9 mouse cellular contexts compared by ENCODE assay signal in the genomic region with DNA sequence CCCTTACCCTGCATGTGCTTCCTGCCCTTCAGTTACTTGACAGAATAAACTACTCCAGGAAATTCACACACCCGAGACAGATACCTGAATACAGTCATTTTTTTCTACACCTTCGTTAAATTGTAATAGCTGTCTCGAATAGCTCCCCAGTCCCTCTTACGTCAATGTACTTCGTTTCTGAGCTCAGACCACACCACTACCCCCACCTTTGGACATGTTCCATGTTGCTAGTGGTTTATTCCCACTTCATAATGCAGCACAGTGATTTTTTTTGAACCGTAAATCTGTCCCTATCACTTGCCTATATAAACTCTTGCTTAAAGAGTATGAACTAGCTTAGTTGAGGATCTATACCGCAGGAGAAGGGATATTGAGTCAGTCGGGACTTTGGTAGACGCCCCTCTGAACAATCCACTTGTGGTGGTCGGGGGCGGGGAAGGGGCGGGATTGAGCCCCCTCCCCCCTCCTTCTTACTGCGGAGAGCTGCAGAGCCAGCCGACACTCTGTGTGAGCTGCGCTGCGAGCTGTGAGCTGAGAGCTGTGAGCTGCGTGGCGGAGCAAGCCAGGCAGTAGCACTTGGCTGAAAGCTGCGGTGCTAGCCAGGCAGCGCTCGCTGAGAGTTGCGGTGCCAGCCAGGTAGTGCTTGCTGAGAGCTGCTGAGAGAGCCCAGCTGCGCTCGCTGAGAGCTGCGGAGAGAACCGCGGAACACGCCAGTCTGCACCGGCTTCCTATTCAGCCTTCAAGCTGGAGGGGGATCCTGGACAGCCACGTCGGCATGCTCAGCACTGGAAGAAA. TPM values are rescaled to one million over a fixed set of nuclear protein-coding genes. Genes with fewer than 3 reads are reported as not detected.
DNase-seq lines count a peak whose midpoint lies in the region; ATAC-seq and TF ChIP-seq lines count a peak whose summit lies in the region.
"Had no signal": no experiment of that assay in that cellular context is flagged by ENCODE, and none has a peak within 500 bp of the region (broad histone marks: within the 10 kb centered on the region; RNA-seq: fewer than 3 reads in every experiment).

A gene (plus strand): TSS at position 501 of the 795 bp plus-strand sequence.

- no peak for TF ChIP-seq POLR2A in cerebellum, adult 2 months (IDR thresholded peaks at IDR 0.05; ENCODE audit: borderline replicate concordance, insufficient read depth, low read length)

- intact Hi-C loops in left cerebral cortex, postnatal 10 days (cut with DNase I) = no loop called here

- H3K36me3 ChIP-seq in forebrain, postnatal 0 days (ENCODE audit: insufficient read depth) = no peaks in the 10 kb centered on the region
- H3K36me3 ChIP-seq in liver, embryonic 16.5 days (ENCODE audit: control insufficient read depth, insufficient read depth) = no peaks in the 10 kb centered on the region
- H3K36me3 ChIP-seq in stomach, embryonic 15.5 days = no peaks in the 10 kb centered on the region

- peak within 1 kb of the TSS; percentile 49 for H3K4me2 ChIP-seq in forebrain, postnatal 0 days (ENCODE audit: low read depth)
- H3K4me2 ChIP-seq in liver, embryonic 16.5 days (ENCODE audit: low read depth, low read length) = 0 out of 2 replicates have a peak within 1 kb of the TSS, but pooled peaks have one; percentile 3
- peak within 1 kb of the TSS; percentile 60 for H3K4me2 ChIP-seq in stomach, embryonic 15.5 days

- no peaks in the 10 kb centered on the region for H3K27me3 ChIP-seq in forebrain, postnatal 0 days (ENCODE audit: insufficient read depth, low read length)
- 0 out of 2 replicates have a peak, but pooled peaks cover 3% of the 10 kb centered on the region for H3K27me3 ChIP-seq in liver, embryonic 16.5 days (ENCODE audit: control insufficient read depth, insufficient read depth, low read depth, low read length)
- no peaks in the 10 kb centered on the region for H3K27me3 ChIP-seq in stomach, embryonic 15.5 days (replicated peaks)
- no peaks in the 10 kb centered on the region for H3K27me3 ChIP-seq in cerebellum, adult 2 months (ENCODE audit: control insufficient read depth, insufficient read depth, low read length)

- H3K9me3 ChIP-seq in forebrain, postnatal 0 days (ENCODE audit: low read length) = no peaks in the 10 kb centered on the region
- H3K9me3 ChIP-seq in liver, embryonic 16.5 days (replicated peaks; ENCODE audit: control insufficient read depth, low read length) = no peaks in the 10 kb centered on the region
- no peaks in the 10 kb centered on the region for H3K9me3 ChIP-seq in stomach, embryonic 15.5 days

- TF ChIP-seq CTCF in forebrain, postnatal 0 days (IDR thresholded peaks at IDR 0.05; ENCODE audit: low read depth) = no peak
- no peak for TF ChIP-seq CTCF in cerebellum, adult 2 months (IDR thresholded peaks at IDR 0.05; ENCODE audit: borderline replicate concordance, insufficient read depth, low read depth, low read length)

- no peaks in the 10 kb centered on the region for H3K4me1 ChIP-seq in brown adipose tissue, adult 24 weeks (ENCODE audit: control insufficient read depth, insufficient read depth, insufficient read length, low read length)
- no peaks in the 10 kb centered on the region for H3K4me1 ChIP-seq in forebrain, postnatal 0 days (ENCODE audit: insufficient read depth)
- no peaks in the 10 kb centered on the region for H3K4me1 ChIP-seq in liver, embryonic 16.5 days (ENCODE audit: control insufficient read depth, low read depth, low read length)
- no peaks in the 10 kb centered on the region for H3K4me1 ChIP-seq in stomach, embryonic 15.5 days
- H3K4me1 ChIP-seq in cerebellum, adult 2 months (ENCODE audit: control insufficient read depth, insufficient read depth, low read length) = no peaks in the 10 kb centered on the region

- DNase-seq in left cerebral cortex, postnatal 10 days (ENCODE audit: extremely low spot score in 1 of 2, low spot score in 2 of 2) = peak; percentile 22 to 49
- no peak for DNase-seq in left cerebral cortex, adult 9 months (ENCODE audit: low spot score in 2 of 2)
- DNase-seq in forebrain, postnatal 0 days = peak; percentile 87
- no peak for DNase-seq in urinary bladder, postnatal 36 days (ENCODE audit: low spot score in 2 of 2)
- DNase-seq in cerebellum, adult 2 months = no peak

- peak within 1 kb of the TSS; percentile 57 for H3K9ac ChIP-seq in forebrain, postnatal 0 days
- H3K9ac ChIP-seq in liver, embryonic 16.5 days (ENCODE audit: low read depth, low read length) = no peak within 1 kb of the TSS
- 0 out of 2 replicates have a peak within 1 kb of the TSS, but pooled peaks have one; percentile 37 for H3K9ac ChIP-seq in stomach, embryonic 15.5 days

- H3K4me3 ChIP-seq in brown adipose tissue, adult 24 weeks (ENCODE audit: insufficient read depth, low read depth, low read length) = peak within 1 kb of the TSS; percentile 46
- H3K4me3 ChIP-seq in forebrain, postnatal 0 days (ENCODE audit: low read depth, low read length) = peak within 1 kb of the TSS; percentile 38
- peak within 1 kb of the TSS; percentile 15; the same call in 1 of the 2 replicates for H3K4me3 ChIP-seq in liver, embryonic 16.5 days (ENCODE audit: low read depth, low read length)
- H3K4me3 ChIP-seq in stomach, embryonic 15.5 days (replicated peaks) = peak within 1 kb of the TSS; percentile 50
- no peak within 1 kb of the TSS for H3K4me3 ChIP-seq in cerebellum, adult 2 months (replicated peaks; ENCODE audit: insufficient read depth, low read depth, low read length)

- no peak within 1 kb of the TSS for H3K27ac ChIP-seq in brown adipose tissue, adult 24 weeks (replicated peaks; ENCODE audit: low read depth, low read length)
- peak within 1 kb of the TSS; percentile 54 for H3K27ac ChIP-seq in forebrain, postnatal 0 days (ENCODE audit: low read depth, low read length)
- no peak within 1 kb of the TSS for H3K27ac ChIP-seq in liver, embryonic 16.5 days (ENCODE audit: low read length)
- no peak within 1 kb of the TSS for H3K27ac ChIP-seq in stomach, embryonic 15.5 days
- no peak within 1 kb of the TSS for H3K27ac ChIP-seq in cerebellum, adult 2 months (ENCODE audit: insufficient read depth, low read length)

- WGBS in forebrain, postnatal 0 days = 27% methylated on average over 31 of the region's 31 CpGs
- 20% methylated on average over 31 of the region's 31 CpGs for WGBS in liver, embryonic 16.5 days (ENCODE audit: insufficient replicate concordance)
- WGBS in stomach, embryonic 15.5 days = 19% methylated on average over 31 of the region's 31 CpGs
- 24% methylated on average over 31 of the region's 31 CpGs for WGBS in cerebellum, adult 2 months

- peak; percentile 98 for ATAC-seq in forebrain, postnatal 0 days
- ATAC-seq in liver, embryonic 16.5 days (ENCODE audit: low read depth) = no peak
- peak; percentile 83 for ATAC-seq in stomach, embryonic 15.5 days (ENCODE audit: insufficient read depth, low FRiP score, low read depth)

RNA-seq across cellular contexts. Expression of the gene that starts here (rescaled TPM):
- 1 to 10 TPM; 6.3 to 6.8 TPM for total RNA-seq in left cerebral cortex, postnatal 10 days (2021)
- polyA plus RNA-seq in brown adipose tissue, adult 24 weeks (2012; ENCODE audit: insufficient read depth, insufficient read length, missing spikeins) = not detected in 2 replicates
- total RNA-seq in forebrain, postnatal 0 days (2014; rRNA removed) = 8.7 and 21.4 TPM in 2 replicates
- polyA plus RNA-seq in forebrain, postnatal 0 days (2015; fragmentation: Nextera tagmentation; extraction: Ambion mirVana) = 4.1 and 8.6 TPM in 2 replicates
- polyA plus RNA-seq in liver, embryonic 16.5 days (2015; fragmentation: Nextera tagmentation; extraction: Ambion mirVana) = 0.06 and 0.12 TPM in 2 replicates
- 1.1 and 1.4 TPM in 2 replicates for polyA plus RNA-seq in stomach, embryonic 15.5 days (2015; fragmentation: Nextera tagmentation; extraction: Ambion mirVana)
- polyA plus RNA-seq in cerebellum, adult 2 months (2012; rRNA removed) = 1.9 and 2.0 TPM in 2 replicates
- total RNA-seq: neutrophil, adult 5-6 weeks had no signal

Comparison
In these comparisons a context has a peak if more than half of its experiments do, and no peak if none do; other contexts are left out.
1. DNase-seq: peak in left cerebral cortex, postnatal 10 days (2 of 2) and forebrain, postnatal 0 days (single experiment); none in left cerebral cortex, adult 9 months (0 of 2), urinary bladder, postnatal 36 days (0 of 2) and cerebellum, adult 2 months (0 of 2).
2. H3K4me2 ChIP-seq: peak in every context shown above with its lines; median percentile 60 in stomach, embryonic 15.5 days; 49 in forebrain, postnatal 0 days; 3 in liver, embryonic 16.5 days.